Mouse (Mus musculus) spleen, postnatal 10 days (tissue): ENCODE measurements around the gene Thrb.
"Not testable (repeated sequence)": the region's sequence is repeated elsewhere in the genome, so short reads cannot be mapped to it uniquely, and the experiment has no call there.

Experiments
- DNase-seq, 2 experiments: peaks; one replicate each; pipeline ENCODE4 v3.0.0; 2021 to 2022; ENCODE audit warnings: low spot score in 2 of 2

Thrb gene

GRCm38 (mm10) chr14:17879446-17879845, 219.4 kb downstream of the Thrb start:
- no peak for DNase-seq

- DNase-seq: no peak
These were observed 224.8 kb downstream of the Thrb start for GRCm38 (mm10) chr14:17884884-17885283.

GRCm38 (mm10) chr14:17885320-17885719, 225.3 kb downstream of the Thrb start:
- no peak for DNase-seq

GRCm38 (mm10) chr14:17894791-17895190, 234.7 kb downstream of the Thrb start:
- DNase-seq: no peak

GRCm38 (mm10) chr14:17899733-17900413, 239.8 kb downstream of the Thrb start:
- DNase-seq: no peak

- DNase-seq: no peak
These were observed 240.3 kb downstream of the Thrb start for GRCm38 (mm10) chr14:17900414-17900795.

GRCm38 (mm10) chr14:17902426-17902825, 242.4 kb downstream of the Thrb start:
- no peak for DNase-seq

GRCm38 (mm10) chr14:17903121-17903520, 243.1 kb downstream of the Thrb start:
- DNase-seq: no peak

- no peak for DNase-seq
These were observed 244.5 kb downstream of the Thrb start for GRCm38 (mm10) chr14:17904554-17904953.

GRCm38 (mm10) chr14:17905627-17906026, 245.6 kb downstream of the Thrb start:
- DNase-seq: no peak

- DNase-seq: no peak
These were observed 246.9 kb downstream of the Thrb start for GRCm38 (mm10) chr14:17906931-17907330.

- DNase-seq: no peak
These were observed 251.1 kb downstream of the Thrb start for GRCm38 (mm10) chr14:17911157-17911556.

GRCm38 (mm10) chr14:17912573-17913207, 252.6 kb downstream of the Thrb start:
- no peak for DNase-seq

- no peak for DNase-seq
These were observed 255.5 kb downstream of the Thrb start for GRCm38 (mm10) chr14:17915556-17915955.

- DNase-seq: no peak
These were observed 256.6 kb downstream of the Thrb start for GRCm38 (mm10) chr14:17916651-17917050.

GRCm38 (mm10) chr14:17917124-17917763, 257.2 kb downstream of the Thrb start:
- DNase-seq: no peak

GRCm38 (mm10) chr14:17917899-17918298, 257.8 kb downstream of the Thrb start:
- DNase-seq: no peak

- DNase-seq: no peak
These were observed 263.0 kb downstream of the Thrb start for GRCm38 (mm10) chr14:17922807-17923704.

GRCm38 (mm10) chr14:17927469-17927868, 267.4 kb downstream of the Thrb start:
- DNase-seq: no peak

- DNase-seq: no peak
These were observed 269.5 kb downstream of the Thrb start for GRCm38 (mm10) chr14:17929585-17929984.

- no peak for DNase-seq
These were observed 273.4 kb downstream of the Thrb start for GRCm38 (mm10) chr14:17933475-17933874.

- not testable (repeated sequence) for DNase-seq
These were observed 274.7 kb downstream of the Thrb start for GRCm38 (mm10) chr14:17934779-17935178.
